Mouse (Mus musculus) heart, postnatal 4 days (tissue): ENCODE measurements around the gene Ccl7. TPM values are rescaled to one million over a fixed set of nuclear protein-coding genes. Genes with fewer than 3 reads are reported as not detected.

ENCODE experiments used
- DNase-seq: peaks from one replicate; pipeline ENCODE4 v3.0.0; 2021
- total RNA-seq, 2 experiments: library from RNA; stranded (reverse); gene quantifications; 2 replicates each; pipeline ENCODE4 v1.2.3; 2021

Gene Ccl7
- total RNA-seq, 2 experiments from 2014 or later = 1.2 to 1.5 TPM

GRCm38 (mm10) chr11:82035857-82036256 is 9.7 kb upstream of the Ccl7 start:
- DNase-seq = no peak

GRCm38 (mm10) chr11:82038535-82038934 is 7.0 kb upstream of the Ccl7 start, which contains the start of gene Gm17268:
Gm17268 (minus strand) TSS chr11:82038562.
- no peak for DNase-seq

GRCm38 (mm10) chr11:82039132-82039660 is 6.3 kb upstream of the Ccl7 start:
- DNase-seq = no peak

- DNase-seq = peak; percentile 22
These were observed 3.8 kb upstream of the Ccl7 start for GRCm38 (mm10) chr11:82041671-82042080.

- DNase-seq = peak; percentile 60
These were observed 2.4 kb downstream of the Ccl7 start for GRCm38 (mm10) chr11:82047746-82048415.

- DNase-seq = no peak
These were observed 8.3 kb downstream of the Ccl7 start for GRCm38 (mm10) chr11:82053849-82054248.

- DNase-seq = no peak
These were observed 12.1 kb downstream of the Ccl7 start, which contains the start of gene Ccl11 for GRCm38 (mm10) chr11:82057646-82058045. Ccl11 (plus strand) TSS chr11:82057823.

- no peak for DNase-seq
These were observed 16.7 kb downstream of the Ccl7 start for GRCm38 (mm10) chr11:82062226-82062625.

GRCm38 (mm10) chr11:82063454-82063853 is 17.9 kb downstream of the Ccl7 start:
- DNase-seq = no peak

GRCm38 (mm10) chr11:82066953-82067571 is 21.6 kb downstream of the Ccl7 start:
- DNase-seq = no peak

GRCm38 (mm10) chr11:82071076-82071475 is 25.6 kb downstream of the Ccl7 start:
- no peak for DNase-seq

GRCm38 (mm10) chr11:82072374-82072773 is 26.9 kb downstream of the Ccl7 start:
- no peak for DNase-seq

- DNase-seq = no peak
These were observed 27.5 kb downstream of the Ccl7 start for GRCm38 (mm10) chr11:82072984-82073383.

- no peak for DNase-seq
These were observed 28.2 kb downstream of the Ccl7 start for GRCm38 (mm10) chr11:82073686-82074085.

- no peak for DNase-seq
These were observed 31.5 kb downstream of the Ccl7 start for GRCm38 (mm10) chr11:82077031-82077430.

- no peak for DNase-seq
These were observed 32.7 kb downstream of the Ccl7 start for GRCm38 (mm10) chr11:82078136-82078730.

GRCm38 (mm10) chr11:82080865-82081264 is 35.4 kb downstream of the Ccl7 start:
- DNase-seq = no peak

- DNase-seq = no peak
These were observed 38.8 kb downstream of the Ccl7 start for GRCm38 (mm10) chr11:82084360-82084759.

Other genes starting within 250 kb of the Ccl7 start
- under 1 TPM; 0.07 to 0.16 TPM for gene 5530401A14Rik, start 185.0 kb upstream of the Ccl7 start, total RNA-seq
- under 1 TPM in 1 of 2 experiments, not detected in 1; 0.11 TPM for gene Asic2, start 77.3 kb upstream of the Ccl7 start, total RNA-seq
- gene Ccl2, start 10.1 kb upstream of the Ccl7 start, total RNA-seq = 1 to 10 TPM; 2.1 to 4.7 TPM
- gene Gm17268, start 7.2 kb upstream of the Ccl7 start, total RNA-seq = not detected
- gene Ccl11, start 12.1 kb downstream of the Ccl7 start, total RNA-seq = under 1 TPM; 0.41 to 0.43 TPM
- gene Ccl12, start 56.1 kb downstream of the Ccl7 start, total RNA-seq = under 1 TPM in 1 of 2 experiments, not detected in 1; 0.86 TPM
- under 1 TPM in 1 of 2 experiments, not detected in 1; 0.60 TPM for gene Ccl8, start 69.5 kb downstream of the Ccl7 start, total RNA-seq